Mouse (Mus musculus) liver, adult 2 months (tissue): ENCODE results near the gene Psmb9. TPM values are rescaled to one million over a fixed set of nuclear protein-coding genes. Genes with fewer than 3 reads are reported as not detected.
A peak's percentile ranks its signal among the peaks of the same experiment; 100 is the strongest.

Experiments
- DNase-seq: peaks from one replicate; pipeline ENCODE4 v3.0.0-alpha.2; 2011; ENCODE audit warnings: low read depth, low spot score; ENCODE audit errors: extremely low read depth
- H3K27ac ChIP-seq: fragments of 200-500 bp; replicated peaks from 2 replicates; pipeline ENCODE4 v1.5.1; 2012; ENCODE audit warnings: low read depth, mild to moderate bottlenecking, control low read depth, inconsistent platforms, low read length; ENCODE audit not compliant: insufficient read depth
- H3K27me3 ChIP-seq: fragments of 200-500 bp; 2 replicates; pipeline ENCODE4 v1.6.1; 2012; ENCODE audit warnings: mild to moderate bottlenecking, moderate library complexity, low read length, inconsistent platforms; ENCODE audit not compliant: control insufficient read depth, insufficient read depth
- H3K36me3 ChIP-seq: fragments of 200-500 bp; 2 replicates; pipeline ENCODE4 v1.6.1; 2012; ENCODE audit warnings: low read length, inconsistent platforms; ENCODE audit not compliant: control insufficient read depth, insufficient read depth
- H3K4me1 ChIP-seq: fragments of 200-500 bp; 2 replicates; pipeline ENCODE4 v1.6.1; 2011; ENCODE audit warnings: low read length; ENCODE audit not compliant: control insufficient read depth, insufficient read depth
- H3K4me3 ChIP-seq: fragments of 200-500 bp; 2 replicates; pipeline ENCODE4 v1.5.1; 2011; ENCODE audit warnings: low read depth, mild to moderate bottlenecking, control low read depth, low read length, moderate library complexity; ENCODE audit not compliant: insufficient read depth
- H3K79me2 ChIP-seq: fragments of 200-500 bp; 2 replicates; pipeline ENCODE4 v1.6.1; 2012; ENCODE audit warnings: inconsistent platforms, mild to moderate bottlenecking, low read length, moderate library complexity; ENCODE audit not compliant: control insufficient read depth, insufficient read depth
- H3K9ac ChIP-seq: fragments of 200-500 bp; 2 replicates; pipeline ENCODE4 v1.6.1; 2012; ENCODE audit warnings: low read depth, mild to moderate bottlenecking, control low read depth, inconsistent platforms, low read length
- CTCF ChIP-seq: fragments of 200-500 bp; IDR thresholded peaks from 2 replicates; pipeline ENCODE4 v1.5.1; 2011; ENCODE audit warnings: low read depth, low read length, control low read depth
- POLR2A ChIP-seq: fragments of 200-500 bp; IDR thresholded peaks from 2 replicates; pipeline ENCODE4 v1.6.1; 2011; ENCODE audit warnings: low read length, control low read depth; ENCODE audit not compliant: insufficient read depth; ENCODE audit errors: extremely low read depth
- WGBS: fragments of 180-500 bp; shearing (Covaris S2); methylation state at CpG from one replicate; pipeline ENCODE4 v1.1.7; 2018; 5-methylcytosine and 5-hydroxymethylcytosine counted together
- polyA plus RNA-seq: library from polyadenylated mRNA; depleted of rRNA; stranded (reverse); fragments of >200 nt; gene quantifications from 2 replicates; pipeline ENCODE4 v1.2.3, GENCODE M21; 2012
- total RNA-seq: library from RNA; depleted of rRNA; stranded (reverse); fragments of >200 nt; gene quantifications from 2 replicates; pipeline ENCODE4 v1.2.3, GENCODE M21; 2014

Gene Psmb9
- total and polyA plus RNA-seq, 2 experiments, result 38.0 to 38.1 TPM

DNA sequence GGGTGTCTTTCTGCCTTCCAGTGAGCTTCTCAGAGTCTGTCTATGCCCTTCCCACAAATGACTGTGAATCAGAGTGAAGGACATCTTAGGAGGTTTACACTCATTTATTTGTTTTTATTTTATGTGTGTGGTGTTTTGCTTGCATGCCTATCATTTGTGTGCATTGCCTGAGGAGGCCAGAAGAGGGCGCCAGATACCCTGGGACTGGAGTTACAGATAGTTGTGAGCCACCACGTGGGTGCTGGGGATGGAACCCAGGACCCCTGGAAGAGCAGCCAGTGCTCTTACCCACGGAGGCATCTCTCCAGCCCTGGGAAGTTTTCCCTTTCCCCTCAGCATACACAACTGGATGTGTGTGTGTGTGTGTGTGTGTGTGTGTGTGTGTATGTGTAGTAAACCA, 22.1 kb upstream of the Psmb9 start:
- TF ChIP-seq CTCF (peak; percentile 59), POLR2A (no peak)
- Histone ChIP-seq H3K4me3 (no peak overlapping the region), H3K9ac (no peak overlapping the region), H3K79me2 (no peaks in the 10 kb centered on the region), H3K4me1 (peaks cover 6% of the 10 kb centered on the region; the same call in 1 of the 2 replicates), H3K27me3 (no peaks in the 10 kb centered on the region), H3K36me3 (peaks cover 10% of the 10 kb centered on the region), H3K27ac (no peak overlapping the region)
- no peak for DNase-seq
- 62% methylated on average over 3 of the region's 3 CpGs for WGBS

DNA sequence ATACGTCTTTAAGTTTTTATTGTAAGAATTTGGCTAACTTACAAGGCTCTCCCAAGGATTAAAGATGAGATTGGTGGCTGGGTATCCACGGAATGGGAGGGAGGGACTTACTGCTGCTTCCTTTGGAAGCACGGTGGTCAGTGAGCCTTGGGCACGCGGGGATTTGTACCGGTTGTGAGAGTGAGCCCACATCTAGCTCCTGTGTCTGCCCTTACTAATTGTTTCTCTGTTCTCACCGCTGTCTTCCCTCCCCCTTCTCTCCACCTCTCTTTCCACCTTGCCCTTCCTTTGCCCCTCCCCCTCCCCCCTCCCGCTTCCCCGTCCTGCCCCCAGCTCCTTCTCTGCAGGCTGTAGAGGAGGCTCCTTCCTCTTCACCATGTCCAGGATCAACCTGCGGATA, 20.9 kb upstream of the Psmb9 start:
- WGBS, result 69% methylated on average over 10 of the region's 10 CpGs
- H3K27me3 ChIP-seq, result no peaks in the 10 kb centered on the region
- no peak overlapping the region for H3K9ac ChIP-seq

DNA sequence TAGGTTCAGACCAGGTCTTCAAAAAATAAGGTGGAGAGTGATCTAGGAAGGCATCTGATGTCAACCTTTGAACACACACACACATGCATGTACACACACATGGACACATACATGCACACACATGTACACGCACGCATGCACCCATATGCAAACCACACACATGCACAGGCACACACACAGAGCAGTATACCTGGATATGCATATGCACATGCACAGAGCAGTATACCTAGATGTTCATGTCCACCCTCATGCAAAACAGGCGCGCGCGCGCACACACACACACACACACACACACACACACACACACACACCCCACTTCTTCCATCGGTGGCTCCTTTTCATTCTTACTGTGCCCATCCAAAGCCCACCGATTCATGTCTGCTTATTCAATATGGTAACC, 20.3 kb upstream of the Psmb9 start:
- Histone ChIP-seq H3K27ac (no peak overlapping the region), H3K79me2 (no peaks in the 10 kb centered on the region), H3K27me3 (no peaks in the 10 kb centered on the region), H3K9ac (no peak overlapping the region), H3K4me3 (no peak overlapping the region), H3K36me3 (peaks cover 5% of the 10 kb centered on the region), H3K4me1 (peaks cover 6% of the 10 kb centered on the region; the same call in 1 of the 2 replicates)
- no peak for DNase-seq
- no peak for TF ChIP-seq POLR2A
- WGBS, result 96% methylated on average over 9 of the region's 9 CpGs

More for the DNA sequence above, 20.9 kb upstream of the Psmb9 start:
- Histone ChIP-seq H3K79me2 (no peaks in the 10 kb centered on the region), H3K36me3 (peaks cover 8% of the 10 kb centered on the region), H3K4me1 (peaks cover 6% of the 10 kb centered on the region; the same call in 1 of the 2 replicates), H3K4me3 (no peak overlapping the region), H3K27ac (no peak overlapping the region)
- TF ChIP-seq POLR2A (no peak), CTCF (no peak)
- DNase-seq, result no peak

DNA sequence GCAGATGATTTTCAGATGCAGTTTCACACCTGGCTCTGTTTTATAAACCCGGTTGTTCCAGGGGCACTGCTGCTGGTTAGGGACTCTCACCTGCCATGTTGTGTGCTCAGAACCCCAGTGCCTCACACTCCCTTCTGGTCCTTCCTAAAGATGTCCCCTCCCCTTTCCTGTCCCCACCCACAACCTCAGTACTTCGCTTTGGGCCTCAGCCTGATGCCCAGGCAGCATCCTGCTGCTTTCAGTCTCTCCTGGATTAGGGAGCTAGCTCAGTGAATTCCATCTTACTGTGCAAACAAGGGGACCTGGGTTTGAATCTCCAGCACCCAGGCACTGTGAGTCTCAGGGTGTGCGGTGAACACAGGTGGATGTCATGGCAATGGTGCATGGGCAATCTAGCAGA, 19.9 kb upstream of the Psmb9 start:
- Histone ChIP-seq H3K79me2 (no peaks in the 10 kb centered on the region), H3K9ac (no peak overlapping the region), H3K4me3 (no peak overlapping the region), H3K36me3 (0 out of 2 replicates have a peak, but pooled peaks cover 2% of the 10 kb centered on the region), H3K27me3 (no peaks in the 10 kb centered on the region), H3K27ac (no peak overlapping the region), H3K4me1 (peaks cover 6% of the 10 kb centered on the region; the same call in 1 of the 2 replicates)
- no peak for TF ChIP-seq POLR2A
- no peak for TF ChIP-seq CTCF
- 83% methylated on average over 3 of the region's 3 CpGs for WGBS
- DNase-seq, result no peak

DNA sequence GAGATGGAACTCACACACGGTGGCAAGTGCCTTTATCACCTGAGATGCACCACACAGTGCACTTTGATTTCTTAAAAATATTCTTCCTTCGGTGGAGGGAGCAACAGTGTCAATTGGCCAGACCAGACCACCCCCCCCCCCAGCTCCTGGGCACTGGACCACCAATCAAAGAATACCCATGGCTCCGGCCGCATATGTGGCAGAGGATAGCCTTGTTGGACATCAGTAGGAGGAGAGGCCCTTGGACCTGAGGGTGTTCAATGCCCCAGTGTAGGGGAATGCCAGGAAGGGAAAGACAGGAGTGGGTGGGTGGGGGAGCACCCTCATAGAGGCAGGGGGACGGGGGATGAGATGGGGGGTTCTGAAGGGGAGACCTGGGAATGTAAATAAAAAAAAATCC, 19.2 kb upstream of the Psmb9 start:
- TF ChIP-seq POLR2A (no peak), CTCF (no peak)
- peaks cover 6% of the 10 kb centered on the region; the same call in 1 of the 2 replicates for H3K4me1 ChIP-seq
- DNase-seq, result no peak
- no peak overlapping the region for H3K27ac ChIP-seq
- H3K4me3 ChIP-seq, result no peak overlapping the region
- no peaks in the 10 kb centered on the region for H3K27me3 ChIP-seq
- 92% methylated on average over 5 of the region's 5 CpGs for WGBS
- H3K79me2 ChIP-seq, result no peaks in the 10 kb centered on the region
- H3K36me3 ChIP-seq, result no peaks in the 10 kb centered on the region
- H3K9ac ChIP-seq, result no peak overlapping the region

DNA sequence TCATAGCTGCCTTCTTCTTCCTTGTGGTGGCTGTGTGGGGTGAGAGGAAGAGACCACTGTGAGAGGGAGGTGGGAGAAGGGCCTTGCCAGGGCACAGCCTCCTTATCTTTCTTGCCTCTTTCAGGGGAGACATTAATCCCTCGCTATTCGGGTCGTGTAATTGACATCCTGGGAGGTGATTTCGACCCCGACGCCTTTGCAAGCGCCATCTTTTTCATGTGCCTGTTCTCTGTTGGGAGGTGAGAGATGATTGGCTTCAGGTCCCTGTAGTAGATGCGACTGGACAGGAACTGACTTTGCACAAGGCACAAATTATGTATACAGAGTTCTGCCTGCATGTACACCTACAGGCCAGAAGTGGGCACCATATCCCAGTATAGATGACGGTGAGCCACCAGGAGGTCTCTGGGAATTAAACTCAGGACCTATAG, 18.2 kb upstream of the Psmb9 start:
- Histone ChIP-seq H3K4me3 (peak overlapping the region; percentile 95; the same call in 1 of the 2 replicates), H3K79me2 (no peaks in the 10 kb centered on the region), H3K4me1 (peaks cover 6% of the 10 kb centered on the region; the same call in 1 of the 2 replicates), H3K27me3 (no peaks in the 10 kb centered on the region), H3K9ac (peak overlapping the region; percentile 90; the same call in 1 of the 2 replicates), H3K36me3 (peaks cover 2% of the 10 kb centered on the region; the same call in 1 of the 2 replicates), H3K27ac (no peak overlapping the region; the same call in 1 of the 2 replicates)
- TF ChIP-seq POLR2A, result no peak
- TF ChIP-seq CTCF, result peak; percentile 52; the same call in 1 of the 2 replicates
- 65% methylated on average over 9 of the region's 9 CpGs for WGBS
- peak; percentile 26 for DNase-seq
